In genomic region chr7:45470869-45471268, GRCm38 (mm10) we compare ENCODE assay signal across 8 mouse cellular contexts.
A peak's percentile ranks its signal among the peaks of the same experiment; 100 is the strongest.
DNase-seq lines count a peak whose midpoint lies in the region.

No protein-coding gene starts in this region.

- DNase-seq in cerebellum, adult 9-10 months, result peak; percentile 85
- DNase-seq in cerebellum, adult 11 months, result no peak
- peak; percentile 65 for DNase-seq in ovary, postnatal 14 days (ENCODE audit: low spot score)
- no peak for DNase-seq in ovary, postnatal 10 days (ENCODE audit: low spot score)
- DNase-seq in cerebellum, postnatal 25 days, result peak; percentile 77 to 89
- DNase-seq in induced T-regulatory cell, adult 2 months (ENCODE audit: low read depth), result peak; percentile 88
- DNase-seq in lung, adult 18-20 months, result peak; percentile 61 to 73
- peak; percentile 79 for DNase-seq in right cerebral cortex, postnatal 4 days

Comparison
In these comparisons a context has a peak if more than half of its experiments do, and no peak if none do; other contexts are left out.
1. DNase-seq: peak in cerebellum, adult 9-10 months (single experiment), ovary, postnatal 14 days (single experiment), cerebellum, postnatal 25 days (2 of 2), induced T-regulatory cell, adult 2 months (single experiment), lung, adult 18-20 months (2 of 2) and right cerebral cortex, postnatal 4 days (single experiment); none in cerebellum, adult 11 months (single experiment) and ovary, postnatal 10 days (single experiment).